Mouse (Mus musculus): ENCODE data around the gene Mybph.
"Not testable (repeated sequence)": the region's sequence is repeated elsewhere in the genome, so short reads cannot be mapped to it uniquely, and the experiment has no call there.

The Mybph gene

GRCm38 (mm10) chr1:134233681-134234454 is 40.6 kb downstream of the Mybph start:
- no peak for DNase-seq (ENCODE audit: low spot score)

- peak; percentile 54 for DNase-seq (ENCODE audit: low spot score)
These were observed 41.5 kb downstream of the Mybph start for GRCm38 (mm10) chr1:134234455-134235390.

GRCm38 (mm10) chr1:134235391-134235921 is 42.2 kb downstream of the Mybph start, which contains the start of gene Adora1:
Adora1 (minus strand) TSS chr1:134235431.
- no peak for DNase-seq (ENCODE audit: low spot score)

- no peak for DNase-seq (ENCODE audit: low spot score)
These were observed 42.9 kb downstream of the Mybph start for GRCm38 (mm10) chr1:134236142-134236541.

- DNase-seq (ENCODE audit: low spot score): no peak
These were observed 44.2 kb downstream of the Mybph start for GRCm38 (mm10) chr1:134237438-134237837.

- no peak for DNase-seq (ENCODE audit: low spot score)
These were observed 47.5 kb downstream of the Mybph start for GRCm38 (mm10) chr1:134240701-134241100.

- DNase-seq (ENCODE audit: low spot score): no peak
These were observed 48.0 kb downstream of the Mybph start for GRCm38 (mm10) chr1:134241298-134241697.

GRCm38 (mm10) chr1:134242286-134242685 is 49.0 kb downstream of the Mybph start:
- DNase-seq (ENCODE audit: low spot score): no peak

GRCm38 (mm10) chr1:134243505-134243904 is 50.3 kb downstream of the Mybph start:
- DNase-seq (ENCODE audit: low spot score): peak; percentile 68

- peak; percentile 95 for DNase-seq (ENCODE audit: low spot score)
These were observed 51.0 kb downstream of the Mybph start for GRCm38 (mm10) chr1:134243948-134244914.

GRCm38 (mm10) chr1:134245004-134245717 is 51.9 kb downstream of the Mybph start:
- DNase-seq (ENCODE audit: low spot score): no peak

- no peak for DNase-seq (ENCODE audit: low spot score)
These were observed 53.3 kb downstream of the Mybph start for GRCm38 (mm10) chr1:134246590-134246989.

GRCm38 (mm10) chr1:134249681-134250080 is 56.4 kb downstream of the Mybph start:
- not testable (repeated sequence) for DNase-seq (ENCODE audit: low spot score)

Measured in urinary bladder, postnatal 14 days (tissue).